ENCODE assay signal across 13 mouse cellular contexts in genomic region chr6:134648356-134648755, GRCm38 (mm10). TPM values are rescaled to one million over a fixed set of nuclear protein-coding genes. Genes with fewer than 3 reads are reported as not detected.
A peak's percentile ranks its signal among the peaks of the same experiment; 100 is the strongest.
DNase-seq lines count a peak whose midpoint lies in the region; ATAC-seq lines count a peak whose summit lies in the region.
"Had no signal": no experiment of that assay in that cellular context is flagged by ENCODE, and none has a peak within 500 bp of the region (broad histone marks: within the 10 kb centered on the region; RNA-seq: fewer than 3 reads in every experiment).

No protein-coding gene starts in this region.

- no peak for ATAC-seq in embryonic facial prominence, embryonic 12.5 days (ENCODE audit: insufficient number of reproducible peaks, insufficient read depth, low FRiP score, low TSS enrichment)
- ATAC-seq in embryonic facial prominence, embryonic 15.5 days (ENCODE audit: insufficient number of reproducible peaks, low FRiP score, low TSS enrichment, low read depth): no peak
- ATAC-seq: liver, embryonic 12.5 days had no signal

- H3K9ac ChIP-seq in embryonic facial prominence, embryonic 12.5 days: no peak overlapping the region
- H3K9ac ChIP-seq in embryonic facial prominence, embryonic 15.5 days: no peak overlapping the region
- H3K9ac ChIP-seq: liver, embryonic 12.5 days had no signal

- H3K4me2 ChIP-seq in embryonic facial prominence, embryonic 12.5 days (replicated peaks): no peak overlapping the region
- H3K4me2 ChIP-seq in embryonic facial prominence, embryonic 15.5 days (replicated peaks): no peak overlapping the region
- H3K4me2 ChIP-seq: liver, embryonic 12.5 days had no signal

- WGBS in embryonic facial prominence, embryonic 12.5 days: 68% methylated on average over 5 of the region's 5 CpGs
- 72% methylated on average over 5 of the region's 5 CpGs for WGBS in embryonic facial prominence, embryonic 10.5 days
- 69% methylated on average over 5 of the region's 5 CpGs for WGBS in embryonic facial prominence, embryonic 15.5 days

- H3K36me3 ChIP-seq in embryonic facial prominence, embryonic 12.5 days: no peaks in the 10 kb centered on the region
- H3K36me3 ChIP-seq in embryonic facial prominence, embryonic 10.5 days (replicated peaks): peaks cover 7% of the 10 kb centered on the region; the same call in 1 of the 2 replicates
- peaks cover 8% of the 10 kb centered on the region; the same call in 1 of the 2 replicates for H3K36me3 ChIP-seq in embryonic facial prominence, embryonic 15.5 days
- H3K36me3 ChIP-seq: heart, embryonic 10.5 days had no signal

- no peaks in the 10 kb centered on the region for H3K27me3 ChIP-seq in embryonic facial prominence, embryonic 12.5 days
- no peaks in the 10 kb centered on the region for H3K27me3 ChIP-seq in embryonic facial prominence, embryonic 10.5 days (replicated peaks; ENCODE audit: low read depth, poor library complexity, severe bottlenecking)
- no peaks in the 10 kb centered on the region for H3K27me3 ChIP-seq in embryonic facial prominence, embryonic 15.5 days
- H3K27me3 ChIP-seq: liver, embryonic 12.5 days had no signal

- no peaks in the 10 kb centered on the region for H3K9me3 ChIP-seq in embryonic facial prominence, embryonic 12.5 days
- no peaks in the 10 kb centered on the region for H3K9me3 ChIP-seq in embryonic facial prominence, embryonic 10.5 days
- no peaks in the 10 kb centered on the region for H3K9me3 ChIP-seq in embryonic facial prominence, embryonic 15.5 days (replicated peaks)
- H3K9me3 ChIP-seq: heart, embryonic 10.5 days; liver, embryonic 12.5 days had no signal

- H3K4me1 ChIP-seq in embryonic facial prominence, embryonic 12.5 days: peaks cover 15% of the 10 kb centered on the region; the same call in 1 of the 2 replicates
- peaks cover 19% of the 10 kb centered on the region for H3K4me1 ChIP-seq in embryonic facial prominence, embryonic 10.5 days
- H3K4me1 ChIP-seq in embryonic facial prominence, embryonic 15.5 days: peaks cover 9% of the 10 kb centered on the region; the same call in 1 of the 2 replicates
- H3K4me1 ChIP-seq: heart, embryonic 10.5 days had no signal

- no peak overlapping the region for H3K4me3 ChIP-seq in embryonic facial prominence, embryonic 12.5 days
- no peak overlapping the region for H3K4me3 ChIP-seq in embryonic facial prominence, embryonic 10.5 days
- no peak overlapping the region for H3K4me3 ChIP-seq in embryonic facial prominence, embryonic 15.5 days (replicated peaks)
- H3K4me3 ChIP-seq: heart, embryonic 10.5 days; liver, embryonic 12.5 days had no signal

- intact Hi-C loops in left cerebral cortex, postnatal 10 days (cut with DNase I): no loop called here
- intact Hi-C loops in left cerebral cortex, postnatal 25 days (cut with DNase I): no loop called here

- no peak for DNase-seq in embryonic facial prominence, embryonic 10.5 days (ENCODE audit: low spot score)
- DNase-seq in left cerebral cortex, adult 11 months (ENCODE audit: low spot score): peak; percentile 46
- DNase-seq in left cerebral cortex, postnatal 10 days (ENCODE audit: extremely low spot score in 1 of 2, low spot score in 2 of 2): no peak
- DNase-seq in left cerebral cortex, postnatal 25 days (ENCODE audit: low spot score in 2 of 2): peak; percentile 26 to 71
- no peak for DNase-seq in spleen, postnatal 10 days (ENCODE audit: low spot score in 2 of 2)
- no peak for DNase-seq in kidney, postnatal 36 days
- DNase-seq: cerebellum, postnatal 10 days; lung, postnatal 4 days; thymus, adult 2 months had no signal

- peak overlapping the region; percentile 25; the same call in 1 of the 2 replicates for H3K27ac ChIP-seq in embryonic facial prominence, embryonic 12.5 days
- H3K27ac ChIP-seq in embryonic facial prominence, embryonic 10.5 days (replicated peaks): no peak overlapping the region; the same call in 1 of the 2 replicates
- peak overlapping the region; percentile 29 for H3K27ac ChIP-seq in embryonic facial prominence, embryonic 15.5 days (replicated peaks)
- H3K27ac ChIP-seq: heart, embryonic 10.5 days; liver, embryonic 12.5 days had no signal

RNA-seq across cellular contexts. Expression of gene Borcs5, which starts 9.0 kb away (rescaled TPM):
- polyA plus RNA-seq in embryonic facial prominence, embryonic 12.5 days (2016; fragmentation: Nextera tagmentation; extraction: Ambion mirVana): 21.1 and 21.9 TPM in 2 replicates
- 17.7 and 18.4 TPM in 2 replicates for polyA plus RNA-seq in embryonic facial prominence, embryonic 10.5 days (2016; fragmentation: Nextera tagmentation; extraction: Ambion mirVana)
- 10 to 100 TPM; 26.3 to 26.5 TPM for total RNA-seq in left cerebral cortex, postnatal 10 days (2021)
- polyA plus RNA-seq in embryonic facial prominence, embryonic 15.5 days (2015; fragmentation: Nextera tagmentation; extraction: Ambion mirVana): 21.0 and 21.8 TPM in 2 replicates
- 10 to 100 TPM; 32.1 to 36.1 TPM for total RNA-seq in left cerebral cortex, postnatal 25 days (2021)

RNA-seq across cellular contexts. Expression of gene Mansc1, which starts 16.1 kb away (rescaled TPM):
- 0.75 and 1.2 TPM in 2 replicates for polyA plus RNA-seq in embryonic facial prominence, embryonic 12.5 days (2016; fragmentation: Nextera tagmentation; extraction: Ambion mirVana)
- polyA plus RNA-seq in embryonic facial prominence, embryonic 10.5 days (2016; fragmentation: Nextera tagmentation; extraction: Ambion mirVana): 0.44 and 0.71 TPM in 2 replicates
- total RNA-seq in left cerebral cortex, postnatal 10 days (2021): 1 to 10 TPM; 3.9 to 4.0 TPM
- polyA plus RNA-seq in embryonic facial prominence, embryonic 15.5 days (2015; fragmentation: Nextera tagmentation; extraction: Ambion mirVana): 2.7 and 3.5 TPM in 2 replicates
- total RNA-seq in left cerebral cortex, postnatal 25 days (2021): 10 to 100 TPM in 1 of 2 experiments, 1 to 10 TPM in 1; 9.9 to 10.0 TPM

Comparison
In these comparisons a context has a peak if more than half of its experiments do, and no peak if none do; other contexts are left out.
1. DNase-seq: peak in left cerebral cortex, adult 11 months (single experiment) and left cerebral cortex, postnatal 25 days (2 of 2); none in embryonic facial prominence, embryonic 10.5 days (single experiment), left cerebral cortex, postnatal 10 days (0 of 2), spleen, postnatal 10 days (0 of 2) and kidney, postnatal 36 days (0 of 2).